Mouse (Mus musculus) brown adipose tissue, adult 24 weeks (tissue): ENCODE measurements around the gene 1700012B09Rik. TPM values are rescaled to one million over a fixed set of nuclear protein-coding genes. Genes with fewer than 3 reads are reported as not detected.
A peak's percentile ranks its signal among the peaks of the same experiment; 100 is the strongest.

ENCODE experiments used
- H3K27ac ChIP-seq: fragments of 200-500 bp; replicated peaks from 2 replicates; pipeline ENCODE4 v1.5.1; 2012; ENCODE audit warnings: low read depth, mild to moderate bottlenecking, low read length
- H3K4me1 ChIP-seq: fragments of 200-500 bp; 2 replicates; pipeline ENCODE4 v1.6.1; 2012; ENCODE audit warnings: low read length, mixed read lengths; ENCODE audit not compliant: control insufficient read depth, insufficient read depth, insufficient read length
- H3K4me3 ChIP-seq: fragments of 200-500 bp; 2 replicates; pipeline ENCODE4 v1.5.1; 2012; ENCODE audit warnings: low read depth, mild to moderate bottlenecking, low read length, moderate library complexity; ENCODE audit not compliant: insufficient read depth
- polyA plus RNA-seq: library from polyadenylated mRNA; stranded (reverse); fragments of >200 nt; gene quantifications from 2 replicates; pipeline ENCODE4 v1.2.4, GENCODE M21; 2012; ENCODE audit not compliant: missing spikeins, insufficient read depth, insufficient read length

Gene 1700012B09Rik
- polyA plus RNA-seq = not detected in 2 replicates

DNA sequence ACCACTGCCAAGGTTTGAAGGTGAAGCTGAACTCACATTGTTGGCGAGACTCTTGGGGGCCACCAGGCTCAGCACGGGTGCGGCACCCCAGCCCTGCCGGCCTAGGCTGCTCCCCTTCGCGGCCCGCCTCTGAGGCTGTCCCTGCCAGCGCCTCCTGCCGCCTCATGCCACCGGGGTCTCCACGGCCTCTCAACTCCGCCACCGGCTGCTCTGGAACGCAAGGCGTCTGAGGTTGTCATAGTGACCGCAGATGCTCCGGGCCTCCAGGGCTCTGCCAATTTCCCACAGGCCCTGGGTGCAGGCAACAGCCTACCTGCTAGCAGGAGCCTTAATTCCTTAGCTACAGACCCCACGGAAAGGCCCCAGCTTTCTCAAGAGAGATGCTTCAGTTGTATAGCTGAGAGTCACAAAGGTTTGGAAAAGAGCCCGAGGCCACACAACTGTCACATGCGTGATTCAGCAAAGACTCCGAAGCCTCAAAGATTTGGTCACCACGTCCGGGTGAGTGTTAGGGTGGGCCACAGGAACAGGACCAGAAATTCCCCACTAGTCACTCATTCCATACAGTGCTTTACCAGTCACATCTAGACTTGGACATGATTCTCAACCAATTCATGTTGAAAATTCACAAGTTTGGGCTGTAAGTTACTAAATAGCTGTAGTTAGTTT is at the start of gene 1700012B09Rik:
Gene 1700012B09Rik, minus strand, starts transcription at position 228 of the 669 bp plus-strand sequence.
- H3K4me3 ChIP-seq = no peak within 1 kb of the TSS
- H3K27ac ChIP-seq = no peak within 1 kb of the TSS
- no peaks in the 10 kb centered on the region for H3K4me1 ChIP-seq

DNA sequence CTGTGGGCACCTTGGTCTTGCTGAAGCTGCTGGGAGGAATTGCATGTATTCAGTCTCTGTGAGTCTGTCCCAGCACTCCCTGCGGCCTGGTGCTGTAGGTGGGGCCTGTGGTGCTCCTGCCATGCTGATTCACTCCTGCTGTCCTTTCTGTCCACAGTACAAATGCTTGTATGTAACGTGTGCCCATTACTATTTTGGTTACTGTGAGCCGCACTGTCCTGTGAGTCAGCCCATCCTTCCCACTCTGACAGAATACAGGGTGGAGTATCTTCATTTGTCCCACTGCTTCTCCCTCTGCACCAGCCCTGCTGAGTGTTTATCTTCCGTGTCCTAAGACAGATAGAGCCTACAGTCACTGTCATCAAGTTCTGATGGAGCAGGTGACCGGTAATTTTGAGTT is 39.3 kb upstream of the 1700012B09Rik start:
- Histone ChIP-seq H3K4me3 (no peak overlapping the region), H3K4me1 (no peaks in the 10 kb centered on the region), H3K27ac (no peak overlapping the region)

DNA sequence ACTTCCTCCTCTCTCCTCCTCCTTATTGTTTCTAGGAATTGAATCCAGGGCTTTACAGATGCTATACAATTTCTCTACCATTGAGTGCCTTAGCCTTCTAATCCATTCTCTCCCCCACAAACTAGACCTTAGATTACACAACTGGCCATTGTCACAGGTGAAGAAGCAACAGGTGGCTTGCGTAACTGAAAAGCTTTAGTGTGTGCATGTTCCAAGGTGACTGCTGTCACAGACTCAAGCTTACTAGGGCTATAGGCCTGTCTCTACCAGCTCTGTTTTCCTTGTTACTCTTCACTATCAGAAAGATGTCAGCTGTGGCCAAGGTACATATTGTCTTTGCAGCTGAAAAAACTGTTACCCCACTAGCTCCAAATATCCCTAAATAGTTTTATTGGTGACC is 36.0 kb upstream of the 1700012B09Rik start:
- Histone ChIP-seq H3K27ac (no peak overlapping the region), H3K4me1 (no peaks in the 10 kb centered on the region), H3K4me3 (no peak overlapping the region)

GRCm38 (mm10) chr9:14805714-14806113 is 34.9 kb upstream of the 1700012B09Rik start:
- H3K4me3 ChIP-seq = no peak overlapping the region
- H3K4me1 ChIP-seq = no peaks in the 10 kb centered on the region
- no peak overlapping the region for H3K27ac ChIP-seq

- no peak overlapping the region for H3K27ac ChIP-seq
- H3K4me1 ChIP-seq = no peaks in the 10 kb centered on the region; the same call in 1 of the 2 replicates
- H3K4me3 ChIP-seq = no peak overlapping the region
Measured at GRCm38 (mm10) chr9:14787356-14787755, 16.5 kb upstream of the 1700012B09Rik start.

- peak within 1 kb of the TSS; percentile 92 for H3K4me3 ChIP-seq
- no peaks in the 10 kb centered on the region; the same call in 1 of the 2 replicates for H3K4me1 ChIP-seq
- peak within 1 kb of the TSS; percentile 88 for H3K27ac ChIP-seq
Measured at GRCm38 (mm10) chr9:14784039-14785002, 13.5 kb upstream of the 1700012B09Rik start, which contains the start of the genes Mre11a and Ankrd49. Mre11a (plus strand) TSS chr9:14784654. Ankrd49 (minus strand) TSS chr9:14784856.

GRCm38 (mm10) chr9:14778341-14778740 is 7.5 kb upstream of the 1700012B09Rik start:
- no peak overlapping the region for H3K27ac ChIP-seq
- no peak overlapping the region for H3K4me3 ChIP-seq
- H3K4me1 ChIP-seq = no peaks in the 10 kb centered on the region

DNA sequence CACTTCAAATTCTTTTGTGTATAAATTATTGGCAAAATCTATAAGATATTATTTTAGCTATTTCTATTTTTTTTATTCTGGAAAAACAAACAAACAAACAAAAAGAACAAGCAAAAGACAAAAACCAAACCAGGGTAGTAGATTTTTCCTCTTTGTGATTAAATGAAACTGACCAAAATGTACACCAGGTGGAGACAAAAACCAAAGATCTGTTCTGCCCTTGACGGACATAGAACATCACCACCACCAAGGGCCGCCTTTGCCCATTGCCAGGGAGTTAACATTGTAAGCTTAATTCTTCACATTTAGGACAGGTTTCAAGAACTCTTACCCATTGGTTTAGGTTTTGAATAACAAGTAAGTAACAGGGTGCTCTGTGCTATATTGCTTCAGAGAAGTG is 3.0 kb upstream of the 1700012B09Rik start:
- H3K27ac ChIP-seq = no peak overlapping the region
- H3K4me1 ChIP-seq = no peaks in the 10 kb centered on the region
- no peak overlapping the region for H3K4me3 ChIP-seq

DNA sequence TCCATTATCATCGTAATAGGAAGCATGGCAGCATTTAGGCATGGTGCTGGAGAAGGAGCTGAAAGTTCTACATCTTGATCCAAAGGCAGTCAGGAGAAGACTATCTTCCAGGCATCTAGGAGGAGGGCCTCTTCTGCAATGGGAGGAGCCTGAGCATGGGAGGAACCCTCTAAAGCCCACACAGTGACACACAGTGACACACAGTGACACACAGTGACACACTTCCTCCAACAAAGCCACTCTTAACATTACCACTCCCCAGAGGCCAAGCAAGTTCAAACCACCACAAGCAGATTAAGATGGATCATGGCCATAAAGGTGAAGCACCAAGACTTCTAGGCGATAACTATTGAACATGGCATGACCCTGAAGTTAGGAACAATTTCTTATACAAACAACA is 1.2 kb upstream of the 1700012B09Rik start:
- Histone ChIP-seq H3K4me3 (no peak overlapping the region), H3K27ac (no peak overlapping the region), H3K4me1 (no peaks in the 10 kb centered on the region)

DNA sequence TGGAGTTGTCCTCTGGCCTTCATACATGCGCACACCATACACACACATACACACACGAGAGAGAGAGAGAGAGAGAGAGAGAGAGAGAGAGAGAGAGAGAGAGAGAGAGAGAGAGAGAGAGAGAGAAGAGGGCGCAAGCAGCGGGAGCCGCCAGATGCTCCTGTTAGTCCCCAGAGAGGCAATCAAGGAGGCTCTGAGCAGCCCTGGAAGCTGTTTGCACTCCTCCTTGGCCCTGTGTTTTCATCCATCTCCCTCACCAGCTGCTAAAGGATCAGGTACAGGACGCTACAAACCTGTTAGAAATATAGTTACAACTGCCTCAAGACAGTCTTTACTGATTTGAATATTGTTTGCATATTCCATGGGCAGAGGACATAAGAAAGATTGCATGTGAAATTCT is 1.0 kb downstream of the 1700012B09Rik start:
- Histone ChIP-seq H3K27ac (no peak overlapping the region), H3K4me3 (no peak overlapping the region), H3K4me1 (no peaks in the 10 kb centered on the region)

DNA sequence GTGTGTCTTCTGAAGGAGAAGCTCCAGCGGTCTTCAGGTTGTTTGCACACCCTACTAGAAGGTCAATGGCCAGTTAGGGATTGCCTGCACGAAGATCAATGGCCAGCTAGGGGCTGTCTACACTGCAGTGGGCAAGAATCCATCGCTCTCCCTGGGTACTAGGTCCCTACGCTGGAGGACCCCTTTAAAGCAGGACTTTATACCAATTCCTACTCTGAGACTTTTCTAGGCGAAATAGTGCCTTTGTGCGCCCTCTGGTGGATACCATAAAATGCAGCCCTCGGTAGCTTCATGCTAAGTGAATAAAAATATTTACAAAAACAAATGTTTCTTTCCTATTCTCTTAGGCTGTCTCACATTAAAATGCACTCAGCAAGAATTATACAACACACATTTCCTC is 6.1 kb downstream of the 1700012B09Rik start:
- Histone ChIP-seq H3K4me1 (no peaks in the 10 kb centered on the region), H3K4me3 (no peak overlapping the region), H3K27ac (no peak overlapping the region)

DNA sequence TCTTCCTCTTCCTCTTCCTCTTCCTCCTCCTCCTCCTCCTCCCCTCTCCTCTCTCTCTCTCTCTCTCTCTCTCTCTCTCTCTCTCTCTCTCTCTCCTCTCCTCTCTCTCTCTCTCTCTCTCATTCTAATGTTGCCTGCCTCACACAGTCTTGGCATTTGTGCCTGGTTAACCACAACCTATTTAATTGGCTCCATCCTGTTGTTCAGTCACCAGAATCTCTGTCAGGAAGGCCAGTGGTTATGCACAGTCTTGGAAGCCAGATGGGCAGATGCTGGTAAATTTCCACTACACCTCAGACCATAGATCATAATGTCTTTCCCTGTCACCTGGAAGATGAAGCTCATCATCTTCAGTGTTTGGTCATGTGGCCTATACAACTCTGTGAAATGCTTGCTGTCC is 11.6 kb downstream of the 1700012B09Rik start:
- H3K4me3 ChIP-seq = no peak overlapping the region

GRCm38 (mm10) chr9:14758590-14758989 is 12.2 kb downstream of the 1700012B09Rik start:
- H3K27ac ChIP-seq = no peak overlapping the region
- H3K4me1 ChIP-seq = no peaks in the 10 kb centered on the region
- no peak overlapping the region for H3K4me3 ChIP-seq

More for the DNA sequence above, 11.6 kb downstream of the 1700012B09Rik start:
- Histone ChIP-seq H3K27ac (no peak overlapping the region), H3K4me1 (no peaks in the 10 kb centered on the region)

DNA sequence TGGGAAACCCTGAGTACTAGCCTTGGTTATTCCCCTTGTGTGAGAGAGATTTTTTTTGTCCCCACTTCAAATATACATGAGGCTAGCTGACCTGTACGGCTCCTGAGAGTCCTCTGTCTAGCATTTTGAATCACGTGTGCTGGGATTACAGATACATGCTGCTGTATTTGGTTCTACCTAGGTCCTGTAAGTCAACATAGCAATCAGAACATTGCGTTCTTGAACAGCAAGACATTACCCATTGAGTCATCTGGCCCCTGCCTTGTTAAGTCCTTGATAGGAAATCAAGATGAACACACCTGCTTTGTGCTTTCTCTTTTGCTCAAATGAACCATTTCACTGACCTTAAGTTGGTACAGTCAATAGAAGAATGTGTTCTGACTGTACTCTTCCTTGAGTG is 16.4 kb downstream of the 1700012B09Rik start:
- H3K4me3 ChIP-seq = no peak overlapping the region
- peaks cover 3% of the 10 kb centered on the region; the same call in 1 of the 2 replicates for H3K4me1 ChIP-seq
- no peak overlapping the region for H3K27ac ChIP-seq

DNA sequence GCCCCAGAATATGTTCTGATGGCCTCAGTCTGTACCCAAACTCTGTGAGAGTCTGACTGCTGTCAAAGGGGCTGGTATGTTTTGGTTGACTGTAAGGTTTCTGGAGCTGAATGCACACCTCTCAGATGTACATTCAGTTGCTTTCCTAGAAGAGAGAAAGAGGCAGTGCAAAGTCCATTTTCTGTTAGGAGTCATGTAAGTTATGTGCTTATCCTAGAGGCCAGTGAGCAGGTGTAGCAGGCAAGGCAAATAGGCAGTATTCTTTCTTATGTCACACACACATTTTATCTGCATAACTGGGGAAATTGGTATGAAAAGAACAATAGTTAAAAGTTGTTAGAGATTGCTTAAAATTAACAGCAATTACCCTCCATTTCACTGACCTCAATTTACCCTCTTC is 16.9 kb downstream of the 1700012B09Rik start:
- H3K27ac ChIP-seq = no peak overlapping the region
- H3K4me3 ChIP-seq = no peak overlapping the region
- peaks cover 3% of the 10 kb centered on the region; the same call in 1 of the 2 replicates for H3K4me1 ChIP-seq
